Mouse (Mus musculus) cerebellum, adult 2 months (tissue): Measurements from ENCODE around the gene Ccdc117.

Experiments used
- CTCF ChIP-seq: fragments of 200-500 bp; IDR thresholded peaks from 2 replicates; pipeline ENCODE4 v1.5.1; 2011; ENCODE audit warnings: low read depth, mild to moderate bottlenecking, control low read depth, low read length, moderate library complexity, borderline replicate concordance; ENCODE audit not compliant: insufficient read depth
- POLR2A ChIP-seq: fragments of 200-500 bp; IDR thresholded peaks from 2 replicates; pipeline ENCODE4 v1.6.1; 2011; ENCODE audit warnings: low read length, control low read depth, borderline replicate concordance; ENCODE audit not compliant: insufficient read depth

GRCm38 (mm10) chr11:5519681-5520080, 22.3 kb downstream of the Ccdc117 start:
- TF ChIP-seq POLR2A = no peak
- no peak for TF ChIP-seq CTCF
